Mouse (Mus musculus) splenic B cell, adult 2 months (primary cell): Measurements from ENCODE around the gene Chn2.
A peak's percentile ranks its signal among the peaks of the same experiment; 100 is the strongest.

Experiments
- DNase-seq: peaks from one replicate; pipeline ENCODE4 v3.0.0-alpha.2; 2011; ENCODE audit warnings: low read depth, low spot score
- H3K27me3 ChIP-seq: 2 replicates; pipeline ENCODE4 v1.6.1; 2012; ENCODE audit warnings: mild to moderate bottlenecking, low read length, moderate library complexity, mixed read lengths; ENCODE audit not compliant: control insufficient read depth, poor library complexity, insufficient read depth, severe bottlenecking
- H3K36me3 ChIP-seq: 2 replicates; pipeline ENCODE4 v1.6.1; 2012; ENCODE audit warnings: mild to moderate bottlenecking, low read length, moderate library complexity, mixed read lengths; ENCODE audit not compliant: control insufficient read depth, poor library complexity, insufficient read depth, severe bottlenecking

Chn2 gene

GRCm38 (mm10) chr6:54052666-54053065 lies 13.3 kb downstream of the Chn2 start:
- H3K27me3 ChIP-seq, result no peaks in the 10 kb centered on the region
- DNase-seq, result no peak
- no peaks in the 10 kb centered on the region for H3K36me3 ChIP-seq

GRCm38 (mm10) chr6:54053316-54053715 lies 14.0 kb downstream of the Chn2 start:
- no peaks in the 10 kb centered on the region for H3K36me3 ChIP-seq
- no peak for DNase-seq
- H3K27me3 ChIP-seq, result no peaks in the 10 kb centered on the region

- no peaks in the 10 kb centered on the region for H3K36me3 ChIP-seq
- H3K27me3 ChIP-seq, result no peaks in the 10 kb centered on the region
- DNase-seq, result no peak
These were observed 16.0 kb downstream of the Chn2 start for GRCm38 (mm10) chr6:54055387-54055786.

GRCm38 (mm10) chr6:54056548-54057532 lies 17.5 kb downstream of the Chn2 start:
- peak; percentile 58 for DNase-seq

GRCm38 (mm10) chr6:54057661-54058060 lies 18.3 kb downstream of the Chn2 start:
- H3K36me3 ChIP-seq, result no peaks in the 10 kb centered on the region
- H3K27me3 ChIP-seq, result no peaks in the 10 kb centered on the region
- DNase-seq, result peak; percentile 12

More at GRCm38 (mm10) chr6:54056548-54057532, 17.5 kb downstream of the Chn2 start:
- Histone ChIP-seq H3K36me3 (no peaks in the 10 kb centered on the region), H3K27me3 (no peaks in the 10 kb centered on the region)

- H3K36me3 ChIP-seq, result no peaks in the 10 kb centered on the region
- H3K27me3 ChIP-seq, result no peaks in the 10 kb centered on the region
- DNase-seq, result no peak
These were observed 19.5 kb downstream of the Chn2 start for GRCm38 (mm10) chr6:54058837-54059236.

- no peaks in the 10 kb centered on the region for H3K36me3 ChIP-seq
- DNase-seq, result no peak
- no peaks in the 10 kb centered on the region for H3K27me3 ChIP-seq
These were observed 20.9 kb downstream of the Chn2 start for GRCm38 (mm10) chr6:54060258-54060657.

GRCm38 (mm10) chr6:54061375-54061774 lies 22.0 kb downstream of the Chn2 start:
- no peak for DNase-seq
- H3K27me3 ChIP-seq, result no peaks in the 10 kb centered on the region
- no peaks in the 10 kb centered on the region for H3K36me3 ChIP-seq

- Histone ChIP-seq H3K27me3 (no peaks in the 10 kb centered on the region), H3K36me3 (no peaks in the 10 kb centered on the region)
- DNase-seq, result no peak
These were observed 24.5 kb downstream of the Chn2 start for GRCm38 (mm10) chr6:54063878-54064277.

GRCm38 (mm10) chr6:54067380-54067779 lies 28.0 kb downstream of the Chn2 start:
- H3K27me3 ChIP-seq, result no peaks in the 10 kb centered on the region
- no peak for DNase-seq
- no peaks in the 10 kb centered on the region for H3K36me3 ChIP-seq

GRCm38 (mm10) chr6:54068882-54069281 lies 29.5 kb downstream of the Chn2 start:
- Histone ChIP-seq H3K27me3 (no peaks in the 10 kb centered on the region), H3K36me3 (no peaks in the 10 kb centered on the region)
- DNase-seq, result no peak

- no peak for DNase-seq
- Histone ChIP-seq H3K27me3 (no peaks in the 10 kb centered on the region), H3K36me3 (no peaks in the 10 kb centered on the region)
These were observed 31.4 kb downstream of the Chn2 start for GRCm38 (mm10) chr6:54070736-54071135.

GRCm38 (mm10) chr6:54071478-54071877 lies 32.1 kb downstream of the Chn2 start:
- H3K36me3 ChIP-seq, result no peaks in the 10 kb centered on the region
- H3K27me3 ChIP-seq, result no peaks in the 10 kb centered on the region
- no peak for DNase-seq

GRCm38 (mm10) chr6:54074454-54074853 lies 35.1 kb downstream of the Chn2 start:
- DNase-seq, result no peak
- H3K27me3 ChIP-seq, result no peaks in the 10 kb centered on the region
- H3K36me3 ChIP-seq, result no peaks in the 10 kb centered on the region

- no peaks in the 10 kb centered on the region for H3K27me3 ChIP-seq
- no peak for DNase-seq
- H3K36me3 ChIP-seq, result no peaks in the 10 kb centered on the region
These were observed 36.1 kb downstream of the Chn2 start for GRCm38 (mm10) chr6:54075419-54075818.
